Mouse (Mus musculus): Measurements from ENCODE around the gene Txn2. TPM values are rescaled to one million over a fixed set of nuclear protein-coding genes. Genes with fewer than 3 reads are reported as not detected.

Gene Txn2
- polyA plus RNA-seq, 2 experiments: 121 to 199 TPM

DNA sequence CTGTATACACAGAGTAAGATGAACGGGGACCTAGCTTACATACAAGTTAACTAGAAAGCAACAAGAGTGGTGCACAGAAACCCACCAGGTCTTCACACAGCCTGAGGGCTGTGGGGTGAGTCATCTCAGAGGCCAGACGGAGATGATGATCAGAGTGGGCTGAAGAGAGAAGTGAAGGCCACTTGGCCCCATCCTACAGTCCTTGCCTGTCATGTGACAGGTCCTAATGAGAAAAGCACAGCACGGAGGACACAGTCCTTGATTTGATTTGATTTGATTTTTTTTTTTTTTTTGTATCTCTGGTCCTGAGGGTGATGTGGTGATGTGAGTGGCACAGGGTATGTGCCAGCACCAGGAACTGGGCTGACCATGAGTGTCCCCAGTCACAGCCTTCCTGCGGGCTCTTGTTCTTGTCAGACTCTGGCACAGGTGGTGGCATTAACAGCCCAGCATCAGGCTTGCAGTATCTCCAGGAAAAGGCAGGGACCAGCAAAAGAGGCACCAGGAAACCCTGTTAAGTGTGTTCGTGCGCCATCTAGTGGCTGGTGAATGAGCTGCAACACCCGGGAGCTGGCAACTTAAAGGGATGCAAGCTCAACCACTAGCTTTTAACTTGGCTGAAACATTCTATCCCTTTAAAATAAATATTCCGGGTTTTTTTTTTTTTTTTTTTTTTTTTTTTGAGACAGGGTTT is 11.8 kb downstream of the Txn2 start:
- Histone ChIP-seq H3K9ac (replicated peaks) (no peak overlapping the region), H3K4me3 (ENCODE audit: insufficient read depth in 1 of 2, low read depth in 2 of 2, low read length in 2 of 2) (no peak overlapping the region), H3K27me3 (ENCODE audit: control insufficient read depth, insufficient read depth, low read length) (no peaks in the 10 kb centered on the region), H3K27ac (no peak overlapping the region), H3K36me3 (replicated peaks; ENCODE audit: control insufficient read depth, insufficient read depth, low read depth) (peaks cover 32% of the 10 kb centered on the region), H3K9me3 (ENCODE audit: control insufficient read depth, low read length) (no peaks in the 10 kb centered on the region), H3K4me2 (ENCODE audit: low read depth) (no peak overlapping the region), H3K4me1 (replicated peaks; ENCODE audit: control insufficient read depth in 2 of 2, insufficient read depth in 2 of 2, low read length in 1 of 2) (no peaks in the 10 kb centered on the region)
- ATAC-seq (ENCODE audit: insufficient read depth) (peak; percentile 3; the same call in 1 of the 2 replicates), DNase-seq (ENCODE audit: low read depth in 3 of 3, low spot score in 3 of 3) (peak; percentile 49 to 68 (median 53))
- 33% methylated on average over 8 of the region's 8 CpGs for WGBS (ENCODE audit: insufficient replicate concordance)
- TF ChIP-seq EP300 (IDR thresholded peaks at IDR 0.05; ENCODE audit: low read depth): no peak
- peak; percentile 92 for TF ChIP-seq CTCF (IDR thresholded peaks at IDR 0.05; ENCODE audit: low read depth)

DNA sequence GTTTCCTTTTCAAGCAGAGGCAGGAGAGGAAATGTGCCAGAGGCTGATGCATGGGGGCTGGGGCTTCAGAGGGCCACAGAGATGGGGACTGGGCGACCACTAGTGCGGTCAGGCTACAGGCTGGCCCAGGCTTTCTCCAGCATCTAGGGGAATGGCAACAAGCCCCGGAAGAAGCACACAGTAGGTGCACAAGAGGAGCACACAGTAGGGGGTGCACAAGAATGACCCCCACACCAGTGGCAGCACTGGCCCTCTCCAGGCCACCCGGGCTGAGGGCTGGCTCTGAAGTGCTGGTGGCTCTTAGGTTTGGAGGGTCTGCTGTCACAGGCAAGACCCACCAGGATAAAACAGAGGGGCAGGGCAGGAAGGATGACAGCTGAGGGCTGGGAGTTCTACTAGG is 13.5 kb downstream of the Txn2 start:
- no peak overlapping the region for H3K4me2 ChIP-seq (ENCODE audit: low read depth)
- H3K27me3 ChIP-seq (ENCODE audit: control insufficient read depth, insufficient read depth, low read length): no peaks in the 10 kb centered on the region
- no peak overlapping the region for H3K4me3 ChIP-seq (ENCODE audit: insufficient read depth in 1 of 2, low read depth in 2 of 2, low read length in 2 of 2)
- peaks cover 0 to 5% of the 10 kb centered on the region in 2 experiments; a peak in 3 of 4 replicates for H3K4me1 ChIP-seq (replicated peaks; ENCODE audit: control insufficient read depth in 2 of 2, insufficient read depth in 2 of 2, low read length in 1 of 2)
- no peak overlapping the region for H3K9ac ChIP-seq (replicated peaks)
- 82% methylated on average over 4 of the region's 4 CpGs for WGBS (ENCODE audit: insufficient replicate concordance)
- DNase-seq (ENCODE audit: low read depth in 3 of 3, low spot score in 3 of 3) (no peak), ATAC-seq (ENCODE audit: insufficient read depth) (no peak)
- no peaks in the 10 kb centered on the region for H3K9me3 ChIP-seq (ENCODE audit: control insufficient read depth, low read length)
- H3K27ac ChIP-seq: no peak overlapping the region
- peaks cover 20% of the 10 kb centered on the region for H3K36me3 ChIP-seq (replicated peaks; ENCODE audit: control insufficient read depth, insufficient read depth, low read depth)
- TF ChIP-seq CTCF (IDR thresholded peaks at IDR 0.05; ENCODE audit: low read depth) (no peak), EP300 (IDR thresholded peaks at IDR 0.05; ENCODE audit: low read depth) (no peak)

DNA sequence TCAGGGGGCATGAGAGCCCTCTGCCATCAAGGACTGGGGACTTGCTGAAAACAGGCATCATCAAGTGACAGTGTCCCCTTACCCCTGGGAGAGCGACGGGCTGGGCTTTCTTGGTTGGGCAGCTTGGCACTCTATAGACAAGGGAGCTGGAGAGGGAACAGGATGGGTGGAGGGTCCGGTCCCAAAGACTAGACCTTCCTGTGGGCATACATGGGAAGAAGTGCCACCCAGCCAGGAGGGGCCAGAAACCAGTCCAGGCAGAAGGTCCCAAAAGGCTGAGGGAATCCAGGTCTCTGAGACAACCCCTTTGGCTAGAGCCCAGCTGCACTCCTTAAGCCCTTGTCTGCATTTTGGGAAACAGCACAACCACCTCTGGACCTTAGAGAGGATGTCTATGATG is 14.3 kb downstream of the Txn2 start:
- peaks cover 0 to 5% of the 10 kb centered on the region in 2 experiments; a peak in 3 of 4 replicates for H3K4me1 ChIP-seq (replicated peaks; ENCODE audit: control insufficient read depth in 2 of 2, insufficient read depth in 2 of 2, low read length in 1 of 2)
- H3K9me3 ChIP-seq (ENCODE audit: control insufficient read depth, low read length): no peaks in the 10 kb centered on the region
- H3K36me3 ChIP-seq (replicated peaks; ENCODE audit: control insufficient read depth, insufficient read depth, low read depth): peaks cover 15% of the 10 kb centered on the region
- WGBS (ENCODE audit: insufficient replicate concordance): 91% methylated on average over 3 of the region's 3 CpGs
- no peak overlapping the region for H3K4me2 ChIP-seq (ENCODE audit: low read depth)
- TF ChIP-seq EP300 (IDR thresholded peaks at IDR 0.05; ENCODE audit: low read depth) (no peak), CTCF (IDR thresholded peaks at IDR 0.05; ENCODE audit: low read depth) (no peak)
- no peak overlapping the region for H3K27ac ChIP-seq
- H3K4me3 ChIP-seq (ENCODE audit: insufficient read depth in 1 of 2, low read depth in 2 of 2, low read length in 2 of 2): no peak overlapping the region
- no peak for ATAC-seq (ENCODE audit: insufficient read depth)
- DNase-seq (ENCODE audit: low read depth in 3 of 3, low spot score in 3 of 3): no peak
- no peaks in the 10 kb centered on the region for H3K27me3 ChIP-seq (ENCODE audit: control insufficient read depth, insufficient read depth, low read length)
- H3K9ac ChIP-seq (replicated peaks): no peak overlapping the region

DNA sequence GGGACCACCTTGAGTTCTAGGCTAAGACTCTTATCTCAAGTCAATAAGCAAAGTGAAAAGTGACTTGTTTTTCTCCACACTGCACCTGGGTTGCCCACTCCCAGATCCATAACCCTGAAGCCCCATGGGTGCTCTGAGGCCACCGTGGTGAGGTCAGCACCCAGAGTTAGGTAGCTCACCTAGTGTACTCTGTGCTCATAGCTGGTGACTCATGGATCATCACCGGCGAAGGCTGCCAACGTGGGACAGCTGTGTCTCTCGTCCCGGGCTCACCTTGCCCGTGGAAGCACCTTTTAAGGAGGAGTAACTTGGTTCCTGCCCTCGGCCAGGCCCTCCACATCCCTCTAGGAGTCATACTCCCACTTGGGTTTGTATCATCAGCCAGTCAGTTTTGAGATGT is 15.8 kb downstream of the Txn2 start:
- Histone ChIP-seq H3K9ac (replicated peaks) (no peak overlapping the region), H3K4me3 (ENCODE audit: insufficient read depth in 1 of 2, low read depth in 2 of 2, low read length in 2 of 2) (no peak overlapping the region), H3K27ac (no peak overlapping the region), H3K4me2 (ENCODE audit: low read depth) (no peak overlapping the region), H3K4me1 (replicated peaks; ENCODE audit: control insufficient read depth in 2 of 2, insufficient read depth in 2 of 2, low read length in 1 of 2) (peaks cover 0 to 5% of the 10 kb centered on the region in 2 experiments; a peak in 3 of 4 replicates), H3K27me3 (ENCODE audit: control insufficient read depth, insufficient read depth, low read length) (no peaks in the 10 kb centered on the region), H3K36me3 (replicated peaks; ENCODE audit: control insufficient read depth, insufficient read depth, low read depth) (peaks cover 8% of the 10 kb centered on the region), H3K9me3 (ENCODE audit: control insufficient read depth, low read length) (no peaks in the 10 kb centered on the region)
- DNase-seq (ENCODE audit: low read depth in 3 of 3, low spot score in 3 of 3) (no peak), ATAC-seq (ENCODE audit: insufficient read depth) (no peak)
- TF ChIP-seq CTCF (IDR thresholded peaks at IDR 0.05; ENCODE audit: low read depth) (no peak), EP300 (IDR thresholded peaks at IDR 0.05; ENCODE audit: low read depth) (no peak)
- WGBS (ENCODE audit: insufficient replicate concordance): 69% methylated on average over 8 of the region's 8 CpGs

DNA sequence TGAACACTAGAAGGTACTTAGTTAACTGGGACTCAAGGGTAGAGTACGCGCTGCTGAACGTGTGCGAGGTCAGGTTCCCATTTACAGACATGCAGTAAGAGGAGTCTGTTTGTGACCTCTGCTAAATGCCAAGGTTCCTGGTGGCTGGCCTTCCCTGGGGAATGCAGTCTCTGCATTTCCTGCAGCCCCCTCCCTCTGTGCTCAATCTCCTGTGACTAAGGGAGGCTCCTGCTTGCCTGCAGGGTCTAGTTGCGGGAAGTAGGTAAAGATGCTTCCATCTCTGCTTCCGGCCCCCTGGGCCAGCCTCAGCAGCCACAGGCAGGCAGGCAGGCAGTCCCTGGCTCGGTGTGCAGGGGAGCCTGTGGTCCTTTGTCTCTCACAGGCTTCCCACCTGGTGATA is 16.2 kb downstream of the Txn2 start:
- H3K9ac ChIP-seq (replicated peaks): no peak overlapping the region
- WGBS (ENCODE audit: insufficient replicate concordance): 45% methylated on average over 7 of the region's 7 CpGs
- ATAC-seq (ENCODE audit: insufficient read depth) (no peak), DNase-seq (ENCODE audit: low read depth in 3 of 3, low spot score in 3 of 3) (no peak)
- H3K36me3 ChIP-seq (replicated peaks; ENCODE audit: control insufficient read depth, insufficient read depth, low read depth): peaks cover 8% of the 10 kb centered on the region
- H3K9me3 ChIP-seq (ENCODE audit: control insufficient read depth, low read length): no peaks in the 10 kb centered on the region
- H3K4me2 ChIP-seq (ENCODE audit: low read depth): no peak overlapping the region
- H3K4me1 ChIP-seq (replicated peaks; ENCODE audit: control insufficient read depth in 2 of 2, insufficient read depth in 2 of 2, low read length in 1 of 2): peaks cover 0 to 5% of the 10 kb centered on the region in 2 experiments; a peak in 3 of 4 replicates
- H3K27ac ChIP-seq: no peak overlapping the region
- no peak overlapping the region for H3K4me3 ChIP-seq (ENCODE audit: insufficient read depth in 1 of 2, low read depth in 2 of 2, low read length in 2 of 2)
- no peaks in the 10 kb centered on the region for H3K27me3 ChIP-seq (ENCODE audit: control insufficient read depth, insufficient read depth, low read length)
- TF ChIP-seq EP300 (IDR thresholded peaks at IDR 0.05; ENCODE audit: low read depth) (no peak), CTCF (IDR thresholded peaks at IDR 0.05; ENCODE audit: low read depth) (no peak)

All from liver, embryonic 14.5 days (tissue).